Mouse (Mus musculus): Measurements from ENCODE around the gene Olfr31.

GRCm38 (mm10) chr14:14348674-14349401, 26.2 kb downstream of the Olfr31 start:
- no peak for TF ChIP-seq NELFE (IDR thresholded peaks at IDR 0.05; ENCODE audit: low read depth, low read length)
- TF ChIP-seq USF1 (IDR thresholded peaks at IDR 0.05; ENCODE audit: low read depth, low read length), result no peak
- no peak for TF ChIP-seq SIN3A (IDR thresholded peaks at IDR 0.05; ENCODE audit: low read length)
- no peak for TF ChIP-seq CTCF (conservative IDR thresholded peaks at IDR 0.05 in 1 of 2, IDR thresholded peaks at IDR 0.05 in 1 of 2; ENCODE audit: low read depth in 2 of 2, low read length in 2 of 2)
- TF ChIP-seq EP300 (IDR thresholded peaks at IDR 0.05; ENCODE audit: low read length), result no peak
